Mouse (Mus musculus) lung, embryonic 14.5 days (tissue): Measurements from ENCODE around the gene Abhd12. TPM values are rescaled to one million over a fixed set of nuclear protein-coding genes. Genes with fewer than 3 reads are reported as not detected.

ENCODE experiments used
- ATAC-seq: fragments of 200-750 bp; cut with Nextera tagmentation; 2 replicates; pipeline ENCODE4 v1.8.0; 2017; ENCODE audit warnings: mild to moderate bottlenecking, moderate TSS enrichment, moderate library complexity; ENCODE audit not compliant: insufficient read depth
- DNase-seq: peaks from one replicate; pipeline ENCODE4 v3.0.0-alpha.2; 2015
- H3K27ac ChIP-seq: fragments of 300-500 bp; sonication (generic); 2 replicates; pipeline ENCODE4 v1.5.1; 2014; ENCODE audit warnings: low read depth, mild to moderate bottlenecking, moderate library complexity
- H3K27me3 ChIP-seq: fragments of 300-500 bp; sonication (generic); 2 replicates; pipeline ENCODE4 v1.6.1; 2014; ENCODE audit warnings: low read length, control low read depth; ENCODE audit not compliant: insufficient read depth
- H3K36me3 ChIP-seq: fragments of 300-500 bp; sonication (generic); 2 replicates; pipeline ENCODE4 v1.6.1; 2014; ENCODE audit warnings: control low read depth; ENCODE audit not compliant: insufficient read depth
- H3K4me1 ChIP-seq: fragments of 300-500 bp; sonication (generic); 2 replicates; pipeline ENCODE4 v1.6.1; 2014; ENCODE audit warnings: antibody characterized with exemption, control low read depth; ENCODE audit not compliant: insufficient read depth
- H3K4me2 ChIP-seq: fragments of 300-500 bp; sonication (generic); 2 replicates; pipeline ENCODE4 v1.6.1; 2014; ENCODE audit warnings: mild to moderate bottlenecking
- H3K4me3 ChIP-seq: fragments of 300-500 bp; sonication (generic); 2 replicates; pipeline ENCODE4 v1.5.1; 2014; ENCODE audit warnings: low read depth, low read length
- H3K9ac ChIP-seq: fragments of 300-500 bp; sonication (generic); 2 replicates; pipeline ENCODE4 v1.6.1; 2014
- H3K9me3 ChIP-seq: fragments of 300-500 bp; sonication (generic); 2 replicates; pipeline ENCODE4 v1.6.1; 2016; ENCODE audit warnings: low read depth, low read length, control low read depth
- CTCF ChIP-seq: IDR thresholded peaks from 2 replicates; pipeline ENCODE4 v1.5.1; 2016; ENCODE audit warnings: antibody characterized with exemption, low read depth
- WGBS: fragments of 180-500 bp; shearing (Covaris S2); extraction: QIAGEN DNeasy Blood & Tissue Kit; methylation state at CpG from one replicate; pipeline ENCODE4 v1.1.7; 2014; 5-methylcytosine and 5-hydroxymethylcytosine counted together
- polyA plus RNA-seq: library from polyadenylated mRNA; unstranded; fragments of >200 nt; fragmentation: Nextera tagmentation; extraction: Ambion mirVana; gene quantifications from 2 replicates; pipeline ENCODE4 v1.2.1, GENCODE M21; 2014

The Abhd12 gene
- polyA plus RNA-seq, 1 experiment from 2014 or later: 67.2 TPM

DNA sequence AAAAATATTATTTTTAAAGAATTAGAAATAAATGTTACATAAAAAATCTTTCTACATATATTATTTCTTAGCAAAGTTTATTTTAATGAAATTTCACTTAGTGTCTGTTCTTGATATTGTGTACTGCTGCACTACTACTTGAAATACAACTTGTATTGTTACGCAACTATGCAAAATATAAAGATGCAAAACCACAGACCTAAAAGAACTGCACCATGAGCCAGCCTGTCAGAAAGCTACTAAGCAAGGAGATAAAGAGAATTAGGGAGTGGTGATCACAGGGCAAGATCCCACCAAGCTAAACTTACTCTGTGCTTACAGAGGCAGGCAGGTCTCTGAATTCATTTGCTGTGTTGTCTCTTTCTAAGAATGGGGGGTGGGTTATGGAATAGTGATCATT lies 29.3 kb downstream of the Abhd12 start:
- Histone ChIP-seq H3K9ac (no peak overlapping the region), H3K9me3 (no peaks in the 10 kb centered on the region), H3K4me1 (no peaks in the 10 kb centered on the region), H3K36me3 (no peaks in the 10 kb centered on the region), H3K4me2 (no peak overlapping the region), H3K27me3 (no peaks in the 10 kb centered on the region), H3K4me3 (no peak overlapping the region), H3K27ac (no peak overlapping the region)
- ATAC-seq (no peak), DNase-seq (no peak)
- 97% methylated on average over 1 of the region's 1 CpGs for WGBS
- TF ChIP-seq CTCF: no peak

DNA sequence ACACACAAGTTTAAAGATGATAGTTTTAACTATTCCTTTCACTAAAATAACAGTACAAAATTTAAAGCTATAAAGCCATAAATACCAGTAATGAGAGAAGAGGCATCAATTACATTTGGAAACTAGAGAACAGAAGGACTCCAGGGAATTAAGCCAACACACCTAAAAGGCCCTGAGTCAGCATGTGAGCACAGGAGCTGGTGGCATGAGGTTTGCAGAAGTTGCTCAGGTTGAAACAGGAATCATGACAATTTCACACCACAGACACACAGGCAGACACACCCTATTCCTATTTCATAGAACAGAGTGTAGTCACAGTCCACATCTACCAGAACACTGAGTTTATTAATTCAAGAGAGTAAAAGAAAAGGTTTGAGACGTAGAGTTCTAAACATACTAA lies 30.0 kb downstream of the Abhd12 start:
- ATAC-seq: no peak
- no peaks in the 10 kb centered on the region for H3K27me3 ChIP-seq
- DNase-seq: no peak
- no peak overlapping the region for H3K27ac ChIP-seq
- no peak overlapping the region for H3K4me3 ChIP-seq
- no peak overlapping the region for H3K4me2 ChIP-seq
- WGBS: 89% methylated on average over 1 of the region's 1 CpGs
- H3K9ac ChIP-seq: no peak overlapping the region
- H3K9me3 ChIP-seq: no peaks in the 10 kb centered on the region
- H3K4me1 ChIP-seq: no peaks in the 10 kb centered on the region
- no peak for TF ChIP-seq CTCF
- no peaks in the 10 kb centered on the region for H3K36me3 ChIP-seq

DNA sequence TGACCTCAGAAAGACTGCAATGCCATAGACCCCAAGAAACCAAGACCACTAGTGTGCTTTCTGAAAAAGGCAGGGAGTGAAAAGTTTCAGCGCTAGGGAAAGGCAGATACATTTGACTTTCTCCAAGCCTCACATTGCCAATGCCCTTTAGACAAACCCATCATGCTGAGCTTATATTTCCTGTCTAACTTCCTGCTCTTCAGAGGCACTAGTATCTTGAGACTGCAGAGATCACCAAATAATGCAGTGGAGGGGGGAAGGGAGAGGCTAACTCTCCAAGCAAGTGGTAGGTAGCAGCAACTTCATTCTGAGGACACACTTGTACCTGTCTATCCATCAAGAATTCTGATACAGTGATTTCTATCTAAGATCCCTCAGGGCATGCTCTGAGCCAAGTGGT lies 35.1 kb downstream of the Abhd12 start:
- 89% methylated on average over 1 of the region's 1 CpGs for WGBS
- no peak overlapping the region for H3K9ac ChIP-seq
- no peaks in the 10 kb centered on the region for H3K27me3 ChIP-seq
- H3K4me1 ChIP-seq: no peaks in the 10 kb centered on the region
- H3K4me2 ChIP-seq: no peak overlapping the region
- no peak for TF ChIP-seq CTCF
- H3K9me3 ChIP-seq: no peaks in the 10 kb centered on the region
- no peak for DNase-seq
- no peak overlapping the region for H3K4me3 ChIP-seq
- no peak for ATAC-seq
- H3K36me3 ChIP-seq: no peaks in the 10 kb centered on the region
- H3K27ac ChIP-seq: no peak overlapping the region

DNA sequence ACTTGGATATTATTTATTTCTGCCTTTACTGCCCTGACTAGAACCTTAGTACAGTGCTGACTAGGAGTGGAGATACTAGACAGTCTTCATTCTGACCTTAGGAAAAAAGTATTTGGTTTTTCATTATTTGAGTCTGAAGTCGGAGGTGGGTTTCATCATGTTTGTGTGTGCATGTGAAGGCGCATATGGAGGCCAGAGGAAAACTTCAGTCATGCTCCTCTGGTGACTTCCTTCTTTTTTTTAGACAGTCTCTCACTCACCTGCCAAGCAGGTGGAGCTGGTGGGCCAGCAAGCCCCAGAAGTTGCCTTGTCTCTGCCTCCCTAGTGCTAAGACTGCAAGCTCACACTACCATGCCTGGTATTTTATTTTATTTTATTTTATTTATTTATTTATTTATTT lies 37.5 kb downstream of the Abhd12 start:
- DNase-seq (no peak), ATAC-seq (no peak)
- Histone ChIP-seq H3K4me2 (no peak overlapping the region), H3K4me1 (no peaks in the 10 kb centered on the region), H3K4me3 (no peak overlapping the region), H3K9me3 (no peaks in the 10 kb centered on the region), H3K27ac (no peak overlapping the region), H3K9ac (no peak overlapping the region), H3K36me3 (no peaks in the 10 kb centered on the region), H3K27me3 (no peaks in the 10 kb centered on the region)
- 96% methylated on average over 2 of the region's 2 CpGs for WGBS
- TF ChIP-seq CTCF: no peak

DNA sequence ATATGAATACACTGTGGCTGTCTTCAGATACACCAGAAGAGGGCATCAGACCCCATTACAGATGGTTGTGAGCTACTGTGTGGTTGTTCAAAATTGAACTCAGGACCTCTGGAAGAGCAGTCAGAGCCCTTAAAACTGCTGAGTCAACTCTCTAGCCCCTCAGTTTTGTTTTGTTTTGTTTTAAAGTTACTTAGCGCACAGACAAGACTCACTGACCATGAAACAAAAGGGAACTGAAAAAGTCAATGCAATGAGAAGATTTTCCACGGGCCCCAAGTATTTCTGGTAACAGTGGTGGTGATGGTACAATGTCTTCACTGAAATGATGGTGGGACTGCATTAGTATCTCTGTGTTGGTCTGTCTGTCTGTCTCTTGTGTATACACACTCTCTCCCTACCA lies 43.4 kb downstream of the Abhd12 start:
- no peaks in the 10 kb centered on the region for H3K27me3 ChIP-seq
- 83% methylated on average over 2 of the region's 2 CpGs for WGBS
- no peaks in the 10 kb centered on the region for H3K4me1 ChIP-seq
- H3K4me3 ChIP-seq: no peak overlapping the region
- TF ChIP-seq CTCF: no peak
- DNase-seq (no peak), ATAC-seq (no peak)
- no peak overlapping the region for H3K27ac ChIP-seq
- H3K9ac ChIP-seq: no peak overlapping the region
- H3K36me3 ChIP-seq: no peaks in the 10 kb centered on the region
- H3K4me2 ChIP-seq: no peak overlapping the region
- no peaks in the 10 kb centered on the region for H3K9me3 ChIP-seq

DNA sequence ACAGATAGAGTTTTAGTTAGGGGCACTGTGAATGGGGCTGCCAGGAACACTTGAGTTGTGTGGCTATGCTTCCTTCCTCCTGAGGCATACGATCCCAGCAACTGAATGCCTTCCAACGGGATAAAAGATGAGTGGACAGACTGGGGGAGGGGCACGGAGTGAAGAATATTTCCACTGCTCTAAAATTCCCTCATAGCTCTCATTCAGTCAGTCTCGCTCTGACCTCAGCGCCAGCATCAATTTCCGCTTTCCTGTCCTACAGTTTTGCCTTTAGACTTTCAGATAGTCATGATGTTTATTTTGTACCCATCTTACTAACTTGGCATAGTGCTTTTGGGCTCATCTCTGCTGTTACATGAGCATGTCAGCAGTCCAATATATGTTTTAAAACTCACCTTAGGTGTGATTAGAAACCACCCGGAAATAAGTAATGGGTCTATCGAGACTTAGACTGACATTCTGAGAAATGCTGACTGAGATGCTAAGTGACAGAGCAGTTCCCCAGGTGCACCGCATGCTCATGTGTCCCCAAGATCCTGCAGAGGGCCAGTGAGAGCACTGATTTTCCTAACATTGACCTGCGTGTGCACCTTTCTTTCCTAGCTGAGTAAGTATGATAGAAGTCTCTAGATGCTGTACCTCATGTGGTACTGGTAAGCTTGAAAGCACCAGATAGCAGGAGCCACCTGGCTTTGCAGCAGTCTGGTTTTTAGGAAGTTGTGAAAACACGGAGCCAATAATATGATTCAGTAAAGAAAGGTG lies 44.7 kb downstream of the Abhd12 start:
- H3K27ac ChIP-seq: no peak overlapping the region
- DNase-seq (no peak), ATAC-seq (no peak)
- no peak for TF ChIP-seq CTCF
- whole genome bisulfite sequencing: 67% methylated on average over 11 of the region's 11 CpGs
- no peaks in the 10 kb centered on the region for H3K9me3 ChIP-seq
- no peaks in the 10 kb centered on the region for H3K4me1 ChIP-seq
- H3K4me3 ChIP-seq: no peak overlapping the region
- no peak overlapping the region for H3K4me2 ChIP-seq
- no peaks in the 10 kb centered on the region for H3K36me3 ChIP-seq
- no peaks in the 10 kb centered on the region for H3K27me3 ChIP-seq
- no peak overlapping the region for H3K9ac ChIP-seq

DNA sequence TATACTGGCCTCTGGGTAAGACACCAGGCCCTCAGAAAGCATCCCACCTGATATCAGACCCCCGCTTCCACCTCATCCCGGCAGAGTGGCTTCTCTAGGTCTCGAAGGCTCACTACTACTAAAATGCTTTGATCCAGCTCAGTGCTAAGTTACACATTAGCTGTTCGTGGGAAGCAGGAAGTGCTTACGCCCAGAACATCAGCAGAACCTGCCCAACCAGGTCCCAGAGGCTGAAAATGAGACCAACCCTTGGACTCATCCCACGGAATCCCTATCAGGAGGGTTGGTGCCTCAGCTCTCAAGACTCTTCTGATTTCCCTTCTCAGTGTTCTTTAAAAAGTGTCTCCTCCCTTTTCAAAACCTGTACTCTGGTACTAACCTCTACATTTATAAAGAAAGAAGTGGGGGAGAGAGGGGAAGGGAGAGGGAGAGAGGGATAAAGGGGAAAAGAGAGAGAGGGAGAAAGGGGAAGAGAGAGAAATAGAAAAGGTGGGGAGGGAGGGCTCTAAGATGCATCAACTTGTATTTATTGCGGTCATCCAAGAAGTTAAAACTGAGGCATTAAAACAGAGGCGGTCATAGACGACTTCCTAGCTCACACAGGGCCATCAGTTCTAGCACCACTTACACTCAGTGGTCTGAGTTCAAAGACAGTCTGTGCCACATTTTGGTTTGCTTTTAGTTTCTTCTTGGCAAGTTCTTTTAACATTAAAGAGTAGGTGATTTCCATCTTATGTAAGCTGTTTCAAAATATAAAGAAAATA lies 45.6 kb downstream of the Abhd12 start:
- Histone ChIP-seq H3K27me3 (no peaks in the 10 kb centered on the region), H3K9me3 (no peaks in the 10 kb centered on the region), H3K36me3 (no peaks in the 10 kb centered on the region), H3K9ac (no peak overlapping the region), H3K4me2 (no peak overlapping the region), H3K4me3 (no peak overlapping the region), H3K4me1 (no peaks in the 10 kb centered on the region), H3K27ac (no peak overlapping the region)
- DNase-seq (no peak), ATAC-seq (no peak)
- no peak for TF ChIP-seq CTCF
- 71% methylated on average over 9 of the region's 9 CpGs for WGBS
